Mouse (Mus musculus) gastrocnemius, adult 2 months (tissue): ENCODE results near the gene Pcdh7. TPM values are rescaled to one million over a fixed set of nuclear protein-coding genes. Genes with fewer than 3 reads are reported as not detected.
"Not testable (repeated sequence)": the region's sequence is repeated elsewhere in the genome, so short reads cannot be mapped to it uniquely, and the experiment has no call there.

Source experiments
- DNase-seq: peaks from one replicate; pipeline ENCODE4 v3.0.0; 2022
- H3K27ac ChIP-seq: fragments of 200-600 bp; 2 replicates; pipeline ENCODE4 v1.8.1; 2022; ENCODE audit warnings: mild to moderate bottlenecking
- H3K4me3 ChIP-seq: fragments of 200-600 bp; 2 replicates; pipeline ENCODE4 v1.8.1; 2022; ENCODE audit warnings: mild to moderate bottlenecking, moderate library complexity
- CTCF ChIP-seq: fragments of 200-600 bp; IDR thresholded peaks from 2 replicates; pipeline ENCODE4 v1.8.1; 2022; ENCODE audit warnings: antibody characterized with exemption, mild to moderate bottlenecking, moderate library complexity
- intact Hi-C: fragments of 180-260 bp; cut with DNase I; formaldehyde crosslinking; loops from one replicate; pipeline ENCODE4 v1.15.1; 2025
- long read RNA-seq, 2 experiments: library from polyadenylated mRNA; stranded (forward); transcript quantifications; one replicate each; pipeline ENCODE4 v2.0.0; 2021
- total RNA-seq, 2 experiments: library from RNA; stranded (reverse); gene quantifications; 2 replicates each; pipeline ENCODE4 v1.2.3; 2021

The Pcdh7 gene
- 1 to 10 TPM; 2.3 to 2.9 TPM for total RNA-seq
- long read RNA-seq, experiment 1, full-length matches to known transcripts = 1 of 2 reads
- long read RNA-seq, experiment 1, partial matches to known transcripts = 0 of 2 reads
- long read RNA-seq, experiment 1, other reads (novel, unspliced or antisense) = 1 of 2 reads
- long read RNA-seq, experiment 2 = 0 reads

DNA sequence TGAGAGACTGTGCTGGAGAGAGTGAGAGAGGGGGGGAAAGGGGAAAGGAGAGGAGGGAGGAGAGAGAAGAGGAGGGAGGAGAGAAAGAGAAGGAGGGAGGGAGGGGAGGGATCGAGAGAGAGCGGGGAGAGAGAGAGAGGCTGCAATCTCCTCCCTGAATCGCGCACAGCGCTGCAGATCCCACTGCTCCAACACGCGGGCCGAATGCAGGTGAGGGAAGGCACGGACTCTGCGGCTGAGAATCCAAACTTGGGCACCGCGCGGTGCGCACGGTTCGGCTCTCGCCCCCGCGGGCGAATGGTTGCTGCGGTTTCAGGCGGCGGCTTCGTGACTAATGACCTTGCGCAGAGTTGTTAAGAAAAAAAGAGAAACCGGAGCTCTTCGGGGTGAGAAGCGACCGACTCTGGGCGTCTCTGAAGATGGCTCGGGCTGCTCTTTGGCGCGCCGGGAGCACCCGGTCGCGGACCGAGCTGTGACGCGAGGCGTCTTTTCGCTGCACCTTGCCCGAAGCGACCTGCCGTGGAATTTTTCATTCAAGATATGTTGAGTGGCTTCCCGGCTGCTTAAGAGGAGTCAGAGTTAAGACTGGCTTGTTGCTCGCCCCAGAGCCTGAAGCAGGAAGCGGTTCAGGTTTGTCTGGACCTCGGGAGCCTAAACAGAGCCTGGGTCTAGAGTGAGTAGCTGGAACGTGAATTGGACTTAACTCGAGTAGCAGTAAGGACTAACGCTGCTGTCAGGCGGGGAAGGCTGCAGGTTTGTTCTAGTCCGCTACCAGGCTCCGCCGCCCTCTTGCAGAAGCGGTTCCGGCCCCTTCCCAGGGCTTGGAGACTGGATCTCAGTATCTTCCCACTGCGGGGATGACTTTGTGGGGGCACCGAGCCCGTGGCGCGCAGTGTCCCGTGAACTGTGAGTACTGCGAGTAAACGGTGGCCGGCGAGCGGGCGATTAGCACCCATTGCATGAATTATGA is at the start of gene Pcdh7:
Pcdh7 (plus strand) TSS at position 62 of the 970 bp plus-strand sequence.
- DNase-seq = peak; percentile 64
- peak within 1 kb of the TSS; percentile 83 for H3K27ac ChIP-seq
- intact Hi-C loops = no loop called here
- no peak for TF ChIP-seq CTCF
- peak within 1 kb of the TSS; percentile 84 for H3K4me3 ChIP-seq

GRCm38 (mm10) chr5:57676970-57677369 is 40.8 kb upstream of the Pcdh7 start:
- H3K27ac ChIP-seq, DNase-seq, H3K4me3 ChIP-seq, intact Hi-C loops: not testable (repeated sequence)

GRCm38 (mm10) chr5:57708396-57708795 is 9.4 kb upstream of the Pcdh7 start:
- no peak for DNase-seq
- intact Hi-C loops = no loop called here
- no peak overlapping the region for H3K27ac ChIP-seq
- no peak overlapping the region for H3K4me3 ChIP-seq
- TF ChIP-seq CTCF = no peak

DNA sequence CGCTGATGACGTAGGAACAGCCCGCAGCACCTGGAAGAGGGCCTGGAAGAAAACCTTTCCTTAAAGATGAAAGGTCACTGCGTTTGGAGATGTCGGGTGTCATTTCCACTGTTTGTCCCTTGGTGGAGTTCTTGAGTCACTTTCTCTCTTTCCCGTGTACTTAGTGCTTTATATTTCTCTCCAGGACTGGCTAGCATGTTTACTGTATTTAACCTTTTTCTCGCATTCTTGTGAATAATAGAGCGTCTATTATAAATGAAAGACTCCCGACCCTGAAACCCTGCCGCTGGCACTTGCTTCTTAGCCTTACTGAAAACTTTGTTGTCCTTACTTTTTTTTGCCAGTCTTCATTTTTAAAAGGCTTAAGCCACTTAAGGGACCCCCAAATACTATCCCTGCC is 3.8 kb upstream of the Pcdh7 start:
- peak; percentile 20 for DNase-seq

DNA sequence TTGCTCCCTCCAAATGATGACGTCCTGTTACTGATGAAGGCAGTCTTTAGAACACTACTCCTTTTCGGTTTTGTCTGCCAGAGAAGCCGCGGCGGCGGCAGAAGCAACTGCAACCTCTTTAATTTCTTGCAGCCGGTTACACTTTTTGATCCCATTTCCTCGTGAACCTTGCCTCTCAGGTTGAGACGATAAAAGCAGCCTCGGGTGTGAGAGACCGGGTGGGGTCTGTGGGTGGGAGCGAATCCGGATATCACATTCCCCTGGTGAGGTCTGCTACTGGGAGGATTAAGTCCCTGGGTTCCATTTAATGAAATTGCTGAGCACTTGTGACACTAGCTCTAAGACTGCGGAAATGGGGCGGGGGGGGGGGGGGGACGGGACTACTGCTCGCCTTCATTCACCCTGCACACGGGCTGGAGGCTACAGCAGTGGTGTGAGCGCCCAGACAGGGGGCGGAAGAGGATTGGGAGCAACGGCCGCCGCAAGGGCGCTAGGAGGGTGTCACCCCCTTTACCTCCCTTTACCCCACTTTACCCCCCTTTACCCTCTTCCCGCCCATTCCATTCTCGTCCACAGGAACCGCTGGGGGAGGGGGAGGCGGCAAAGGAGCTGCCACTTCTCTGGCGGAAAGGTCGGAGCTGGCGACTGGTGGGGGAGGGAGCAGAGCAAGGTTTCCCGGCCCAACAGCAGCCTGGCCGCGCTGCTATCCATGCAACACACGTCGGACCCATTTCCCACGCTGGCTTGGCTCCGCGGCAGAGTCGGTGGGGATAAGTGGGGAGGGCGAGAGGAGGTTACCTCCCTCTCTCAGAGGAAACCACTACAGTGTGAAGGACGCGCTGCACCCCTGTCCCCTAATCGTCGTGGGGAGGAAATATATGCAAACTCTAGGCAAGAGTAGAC is 2.9 kb upstream of the Pcdh7 start:
- H3K27ac ChIP-seq = peak overlapping the region; percentile 83
- H3K4me3 ChIP-seq = peak overlapping the region; percentile 84
- peak; percentile 54 for DNase-seq
- intact Hi-C loops = loop anchor here (5.0 kb wide), 1 partner anchor 1022 kb away; no protein-coding TSS in a partner anchor
- peak; percentile 48 for TF ChIP-seq CTCF

More for the DNA sequence above, 3.8 kb upstream of the Pcdh7 start:
- intact Hi-C loops = loop anchor here (5.0 kb wide), 1 partner anchor 1023 kb away; no protein-coding TSS in a partner anchor
- TF ChIP-seq CTCF = peak; percentile 69
- peak overlapping the region; percentile 83; the same call in 1 of the 2 replicates for H3K27ac ChIP-seq
- H3K4me3 ChIP-seq = peak overlapping the region; percentile 84

DNA sequence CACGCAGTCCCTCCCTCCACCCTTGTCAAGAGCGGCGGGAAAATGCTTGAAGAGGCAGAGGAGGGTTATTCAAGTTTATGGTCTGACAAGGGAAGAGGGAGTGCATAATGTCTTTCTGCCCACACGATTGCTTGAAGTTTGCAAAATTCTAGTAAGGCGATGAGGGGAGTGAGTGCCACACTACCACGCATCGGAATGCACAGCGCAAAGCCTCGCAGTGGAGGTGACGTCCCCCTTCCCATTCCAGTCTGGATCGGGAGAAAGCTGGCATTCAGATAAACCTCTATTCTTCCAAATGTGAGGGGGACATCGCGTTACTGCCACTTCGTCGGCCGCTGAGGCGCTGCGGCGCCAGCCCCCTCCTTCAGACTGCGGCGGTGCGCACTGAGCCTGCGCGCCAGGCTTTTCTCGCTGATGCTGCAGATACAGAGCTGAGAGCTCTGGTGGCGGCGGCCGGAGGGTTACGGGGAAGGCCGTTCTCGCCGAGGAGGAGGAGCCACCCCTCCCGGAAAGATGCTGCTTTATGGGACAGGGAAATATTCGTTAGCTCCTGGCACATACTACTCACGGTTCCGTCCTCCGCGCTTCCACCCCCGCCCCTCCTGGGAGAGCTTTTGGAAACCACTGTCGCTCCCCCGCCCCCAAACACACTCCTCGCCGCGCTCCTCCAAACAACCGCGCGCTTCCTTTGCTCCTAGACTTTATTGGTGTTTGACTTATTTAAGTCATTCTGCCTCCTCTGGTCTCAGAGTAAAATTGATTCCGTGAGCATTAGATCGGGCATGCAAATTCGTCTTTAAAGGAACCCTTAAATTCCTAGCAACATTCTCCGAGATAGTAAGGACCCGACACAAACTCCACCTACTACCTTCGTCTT is 2.0 kb upstream of the Pcdh7 start:
- intact Hi-C loops = no loop called here

DNA sequence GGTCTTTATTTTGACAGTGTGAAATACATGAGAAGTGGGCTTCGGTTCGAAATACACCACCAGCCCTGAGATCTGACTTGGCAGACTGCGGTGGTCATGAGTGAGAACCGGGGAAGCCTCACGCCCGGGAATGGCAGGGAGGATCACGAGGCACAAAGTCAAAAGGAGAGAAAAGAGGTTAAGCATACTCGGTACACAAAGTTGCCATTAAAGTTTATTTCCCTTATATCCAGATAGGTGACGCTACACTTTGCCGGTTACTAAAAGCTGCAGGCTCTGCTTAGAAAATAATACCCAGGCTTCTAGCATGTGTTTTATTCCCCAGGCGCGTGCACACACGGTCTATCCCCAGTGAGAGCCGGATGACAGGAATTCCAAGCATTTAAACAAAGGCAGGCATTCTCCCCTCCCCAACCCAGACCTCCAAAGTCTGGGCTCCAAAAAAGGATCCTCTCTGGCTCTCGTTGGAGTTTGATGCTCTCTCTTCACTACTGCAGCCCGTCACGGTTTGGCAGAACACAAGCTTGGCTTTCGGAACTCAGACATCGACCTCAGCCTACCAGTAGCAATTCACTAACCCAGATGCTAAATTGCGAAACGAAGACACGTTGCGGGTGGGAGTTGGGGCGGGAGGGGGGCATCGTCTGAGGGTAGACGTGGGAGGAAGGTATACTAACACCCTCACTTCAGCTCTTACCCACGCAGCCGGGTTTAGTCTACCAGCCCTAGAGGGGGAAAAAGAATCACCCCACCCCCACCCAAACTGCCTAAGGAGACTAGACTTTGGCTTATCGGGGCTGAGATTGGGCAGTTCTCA is 1.1 kb upstream of the Pcdh7 start:
- intact Hi-C loops = no loop called here
- Histone ChIP-seq H3K4me3 (peak overlapping the region; percentile 84), H3K27ac (peak overlapping the region; percentile 83)
- TF ChIP-seq CTCF = no peak
- peak; percentile 57 for DNase-seq

More for the DNA sequence above, 2.0 kb upstream of the Pcdh7 start:
- peak; percentile 83 for DNase-seq
- Histone ChIP-seq H3K4me3 (peak overlapping the region; percentile 84), H3K27ac (peak overlapping the region; percentile 83)
- no peak for TF ChIP-seq CTCF

GRCm38 (mm10) chr5:57717238-57717905 is 395 bp upstream of the Pcdh7 start:
- peak overlapping the region; percentile 83 for H3K27ac ChIP-seq
- H3K4me3 ChIP-seq = peak overlapping the region; percentile 84
- intact Hi-C loops = no loop called here
- TF ChIP-seq CTCF = no peak
- peak; percentile 70 for DNase-seq

- TF ChIP-seq CTCF = no peak
- Histone ChIP-seq H3K4me3 (peak overlapping the region; percentile 84), H3K27ac (peak overlapping the region; percentile 75)
- peak; percentile 67 for DNase-seq
- intact Hi-C loops = no loop called here
Measured at GRCm38 (mm10) chr5:57718876-57719593, 1.3 kb downstream of the Pcdh7 start.
